Mouse (Mus musculus) hindbrain, embryonic 11.5 days (tissue): ENCODE results near the gene Elmod3. TPM values are rescaled to one million over a fixed set of nuclear protein-coding genes. Genes with fewer than 3 reads are reported as not detected.

Experiments used
- ATAC-seq: fragments of 200-750 bp; cut with Nextera tagmentation; 2 replicates; pipeline ENCODE4 v1.8.0; 2017; ENCODE audit warnings: mild to moderate bottlenecking, moderate TSS enrichment, moderate library complexity; ENCODE audit not compliant: low FRiP score
- DNase-seq: peaks from one replicate; pipeline ENCODE4 v3.0.0-alpha.2; 2015; ENCODE audit warnings: low spot score
- H3K27ac ChIP-seq: fragments of 300-500 bp; sonication (generic); 2 replicates; pipeline ENCODE4 v1.5.1; 2014; ENCODE audit warnings: mild to moderate bottlenecking, low read depth, low read length
- H3K27me3 ChIP-seq: fragments of 300-500 bp; sonication (generic); 2 replicates; pipeline ENCODE4 v1.6.1; 2014; ENCODE audit warnings: mild to moderate bottlenecking, low read length, moderate library complexity, mixed read lengths; ENCODE audit not compliant: control insufficient read depth, insufficient read depth
- H3K36me3 ChIP-seq: fragments of 300-500 bp; sonication (generic); 2 replicates; pipeline ENCODE4 v1.6.1; 2014; ENCODE audit warnings: mild to moderate bottlenecking, low read length, moderate library complexity, mixed read lengths; ENCODE audit not compliant: control insufficient read depth, insufficient read depth
- H3K4me1 ChIP-seq: fragments of 300-500 bp; sonication (generic); replicated peaks from 2 replicates; pipeline ENCODE4 v1.6.1; 2014; ENCODE audit warnings: low read length, mixed read lengths; ENCODE audit not compliant: control insufficient read depth, insufficient read depth
- H3K4me2 ChIP-seq: fragments of 300-500 bp; sonication (generic); replicated peaks from 2 replicates; pipeline ENCODE4 v1.6.1; 2014; ENCODE audit warnings: mild to moderate bottlenecking, low read depth, low read length
- H3K4me3 ChIP-seq: fragments of 300-500 bp; sonication (generic); 2 replicates; pipeline ENCODE4 v1.5.1; 2014; ENCODE audit warnings: low read depth, low read length
- H3K9ac ChIP-seq: fragments of 300-500 bp; sonication (generic); 2 replicates; pipeline ENCODE4 v1.6.1; 2014; ENCODE audit warnings: low read depth, low read length
- H3K9me3 ChIP-seq: fragments of 300-500 bp; sonication (generic); 2 replicates; pipeline ENCODE4 v1.6.1; 2016; ENCODE audit warnings: low read length; ENCODE audit not compliant: control insufficient read depth
- WGBS: fragments of 180-500 bp; shearing (Covaris S2); extraction: QIAGEN DNeasy Blood & Tissue Kit; methylation state at CpG from one replicate; pipeline ENCODE4 v1.1.7; 2014; 5-methylcytosine and 5-hydroxymethylcytosine counted together
- polyA plus RNA-seq: library from polyadenylated mRNA; unstranded; fragments of >200 nt; fragmentation: Nextera tagmentation; extraction: Ambion mirVana; gene quantifications from 2 replicates; pipeline ENCODE4 v1.2.1, GENCODE M21; 2014

The Elmod3 gene
- polyA plus RNA-seq, 1 experiment from 2014 or later, result 17.7 TPM

DNA sequence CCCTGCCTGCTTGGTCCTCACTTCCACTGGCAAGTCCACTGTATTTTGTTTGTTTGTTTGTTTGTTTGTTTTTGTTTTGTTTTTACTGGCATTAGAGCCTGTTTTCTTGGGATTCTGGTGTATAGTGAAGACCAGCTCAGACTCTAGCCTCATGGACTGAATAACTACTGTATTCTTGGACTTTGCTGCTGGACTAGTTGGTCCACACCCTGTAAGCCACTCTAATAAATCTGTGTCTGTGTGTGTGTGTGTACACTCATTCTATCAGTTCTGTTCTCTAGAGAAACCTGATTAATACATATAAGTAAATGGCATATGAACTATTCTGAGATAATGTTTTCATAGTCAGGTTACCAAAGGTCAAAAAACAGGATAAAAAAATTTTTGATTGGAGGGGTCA is 8.1 kb downstream of the Elmod3 start:
- Histone ChIP-seq H3K4me1 (no peaks in the 10 kb centered on the region), H3K9ac (no peak overlapping the region), H3K9me3 (no peaks in the 10 kb centered on the region), H3K27ac (no peak overlapping the region), H3K36me3 (no peaks in the 10 kb centered on the region), H3K4me2 (no peak overlapping the region), H3K4me3 (no peak overlapping the region), H3K27me3 (no peaks in the 10 kb centered on the region)
- ATAC-seq (no peak), DNase-seq (no peak)

GRCm38 (mm10) chr6:72588307-72588706 is 9.9 kb downstream of the Elmod3 start:
- Histone ChIP-seq H3K4me3 (no peak overlapping the region), H3K9ac (no peak overlapping the region), H3K9me3 (no peaks in the 10 kb centered on the region), H3K36me3 (no peaks in the 10 kb centered on the region), H3K4me2 (no peak overlapping the region), H3K27me3 (no peaks in the 10 kb centered on the region), H3K27ac (no peak overlapping the region), H3K4me1 (no peaks in the 10 kb centered on the region)
- ATAC-seq, result no peak
- no peak for DNase-seq

DNA sequence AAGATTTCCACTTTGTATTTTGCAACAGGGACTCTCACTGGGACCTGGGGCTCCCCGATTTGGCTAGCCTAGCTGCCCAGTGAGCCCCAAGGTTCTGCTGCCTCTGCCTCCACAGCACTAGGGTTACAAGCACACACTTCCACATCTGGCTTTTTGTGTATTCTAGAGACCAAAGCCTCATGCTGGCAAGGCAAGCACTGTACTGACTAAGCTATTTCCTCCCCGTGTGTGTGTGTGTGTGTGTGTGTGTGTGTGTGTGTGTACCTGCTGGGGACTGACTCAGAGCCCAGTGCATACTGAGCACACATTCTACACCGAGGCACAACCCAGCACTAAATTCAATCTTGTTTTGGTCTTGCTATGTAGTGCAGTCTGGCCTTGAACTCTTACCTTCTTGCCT is 11.5 kb downstream of the Elmod3 start:
- DNase-seq (no peak), ATAC-seq (no peak)
- H3K4me1 ChIP-seq, result no peaks in the 10 kb centered on the region
- H3K36me3 ChIP-seq, result no peaks in the 10 kb centered on the region
- 77% methylated on average over 3 of the region's 3 CpGs for WGBS
- H3K27me3 ChIP-seq, result no peaks in the 10 kb centered on the region
- no peak overlapping the region for H3K4me2 ChIP-seq
- H3K9ac ChIP-seq, result no peak overlapping the region
- H3K27ac ChIP-seq, result no peak overlapping the region
- H3K4me3 ChIP-seq, result no peak overlapping the region
- H3K9me3 ChIP-seq, result no peaks in the 10 kb centered on the region

DNA sequence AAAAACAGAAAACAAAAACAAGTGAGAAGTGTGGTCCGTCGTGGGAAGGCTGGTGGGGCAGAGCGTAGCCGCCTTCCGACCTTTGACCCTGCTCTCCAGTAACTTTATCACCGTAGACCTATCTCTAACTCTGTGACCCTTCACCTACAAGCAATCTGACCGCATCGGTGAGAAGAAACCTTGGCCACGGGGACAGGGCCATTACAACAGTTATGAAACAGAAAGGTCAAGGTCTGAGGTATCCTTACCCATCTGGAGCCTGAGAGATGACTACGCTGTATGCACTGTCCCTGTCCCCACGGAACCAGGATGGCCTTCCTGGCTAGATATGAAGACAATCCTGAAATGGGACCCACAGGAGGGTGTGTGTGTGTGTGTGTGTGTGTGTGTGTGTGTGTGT is 14.1 kb downstream of the Elmod3 start:
- DNase-seq (no peak), ATAC-seq (no peak)
- Histone ChIP-seq H3K4me3 (no peak overlapping the region), H3K9ac (no peak overlapping the region), H3K27me3 (no peaks in the 10 kb centered on the region), H3K27ac (no peak overlapping the region), H3K4me2 (no peak overlapping the region), H3K4me1 (no peaks in the 10 kb centered on the region), H3K9me3 (no peaks in the 10 kb centered on the region), H3K36me3 (no peaks in the 10 kb centered on the region)
- WGBS, result 80% methylated on average over 11 of the region's 11 CpGs

GRCm38 (mm10) chr6:72583211-72583839 is 14.9 kb downstream of the Elmod3 start:
- no peak overlapping the region for H3K27ac ChIP-seq
- ATAC-seq, result no peak
- WGBS, result 85% methylated on average over 4 of the region's 4 CpGs

DNA sequence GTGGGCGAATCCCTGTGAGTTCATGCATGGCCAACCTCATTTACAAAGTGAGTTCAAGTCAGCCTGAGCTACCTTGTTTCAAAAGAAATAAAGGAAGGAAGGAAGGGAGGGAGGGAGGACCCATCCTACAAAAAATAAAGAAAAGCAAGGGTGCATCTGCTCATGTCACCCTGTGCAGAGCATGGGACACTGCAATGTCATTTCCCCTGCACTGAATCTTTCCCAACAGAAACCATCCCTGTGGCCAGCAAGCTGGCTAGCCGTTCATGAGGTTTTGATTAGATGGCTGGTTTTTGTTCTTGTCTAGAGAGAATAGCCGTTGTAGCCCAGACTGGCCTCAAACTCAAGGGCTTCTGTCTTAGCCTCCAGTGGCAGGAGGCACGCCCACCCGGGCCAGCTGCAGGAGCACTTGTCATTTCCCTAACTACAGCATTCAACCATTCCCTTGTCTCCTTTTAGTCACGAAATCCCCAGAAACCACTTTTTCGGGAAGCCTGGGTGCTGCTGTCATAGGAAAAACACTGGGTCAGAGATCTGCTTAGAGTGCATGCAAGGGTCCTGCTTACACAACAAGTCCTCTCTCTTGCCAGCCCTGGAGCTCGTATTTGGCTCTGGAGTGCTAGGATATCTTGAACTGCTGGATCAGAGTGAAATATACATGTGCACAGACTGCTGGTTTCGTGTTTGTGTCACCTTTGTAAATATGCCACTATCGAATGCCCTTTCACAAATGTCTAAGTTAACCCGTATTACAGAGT is 16.4 kb downstream of the Elmod3 start:
- Histone ChIP-seq H3K9ac (no peak overlapping the region), H3K27ac (no peak overlapping the region), H3K27me3 (no peaks in the 10 kb centered on the region), H3K9me3 (no peaks in the 10 kb centered on the region), H3K4me3 (no peak overlapping the region), H3K4me1 (no peaks in the 10 kb centered on the region), H3K36me3 (no peaks in the 10 kb centered on the region), H3K4me2 (no peak overlapping the region)
- 78% methylated on average over 11 of the region's 11 CpGs for WGBS
- DNase-seq (no peak), ATAC-seq (no peak)

More at GRCm38 (mm10) chr6:72583211-72583839, 14.9 kb downstream of the Elmod3 start:
- no peaks in the 10 kb centered on the region for H3K9me3 ChIP-seq
- H3K4me3 ChIP-seq, result no peak overlapping the region
- H3K4me1 ChIP-seq, result no peaks in the 10 kb centered on the region
- no peak overlapping the region for H3K9ac ChIP-seq
- H3K4me2 ChIP-seq, result no peak overlapping the region
- DNase-seq, result no peak
- no peaks in the 10 kb centered on the region for H3K36me3 ChIP-seq
- H3K27me3 ChIP-seq, result no peaks in the 10 kb centered on the region

DNA sequence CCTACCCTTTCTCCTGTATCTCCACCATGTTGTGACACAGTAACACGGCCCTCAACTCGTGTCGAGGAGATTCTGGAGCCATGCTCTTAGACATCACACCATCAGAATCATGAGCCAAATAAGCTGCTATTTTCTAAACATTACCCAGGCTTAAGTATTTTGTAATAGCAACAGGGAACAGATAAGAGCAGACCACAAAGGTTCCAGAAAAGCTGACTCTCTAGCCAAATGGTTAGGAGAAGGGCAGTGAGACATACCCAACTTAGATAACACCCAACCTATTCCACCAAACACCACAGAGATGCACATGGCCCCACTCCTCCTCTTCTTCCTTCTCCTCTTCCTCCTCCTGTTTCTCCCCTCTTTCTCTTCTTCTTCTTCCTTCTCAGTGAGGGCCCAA is 22.2 kb downstream of the Elmod3 start:
- DNase-seq (no peak), ATAC-seq (no peak)
- Histone ChIP-seq H3K9ac (no peak overlapping the region), H3K4me3 (no peak overlapping the region), H3K4me2 (no peak overlapping the region), H3K27ac (no peak overlapping the region), H3K4me1 (no peaks in the 10 kb centered on the region), H3K27me3 (no peaks in the 10 kb centered on the region), H3K9me3 (no peaks in the 10 kb centered on the region), H3K36me3 (no peaks in the 10 kb centered on the region)
- 94% methylated on average over 3 of the region's 3 CpGs for WGBS

- Histone ChIP-seq H3K4me2 (no peak overlapping the region), H3K9ac (no peak overlapping the region), H3K27ac (no peak overlapping the region), H3K36me3 (no peaks in the 10 kb centered on the region), H3K4me1 (no peaks in the 10 kb centered on the region), H3K27me3 (no peaks in the 10 kb centered on the region), H3K9me3 (no peaks in the 10 kb centered on the region), H3K4me3 (no peak overlapping the region)
- ATAC-seq (no peak), DNase-seq (no peak)
- WGBS, result 46% methylated on average over 3 of the region's 3 CpGs
Observed at GRCm38 (mm10) chr6:72571826-72572225, 26.4 kb downstream of the Elmod3 start.
